Mouse (Mus musculus): ENCODE results near the gene Mss51. TPM values are rescaled to one million over a fixed set of nuclear protein-coding genes. Genes with fewer than 3 reads are reported as not detected.
A peak's percentile ranks its signal among the peaks of the same experiment; 100 is the strongest.

Gene Mss51
- 1.6 and 1.7 TPM in 2 replicates for polyA plus RNA-seq (2015; fragmentation: Nextera tagmentation; extraction: Ambion mirVana)

- ATAC-seq (ENCODE audit: insufficient number of reproducible peaks, insufficient read depth, low FRiP score, low TSS enrichment, low read depth) = no peak
- Histone ChIP-seq H3K9ac (no peak within 1 kb of the TSS), H3K4me3 (no peak within 1 kb of the TSS), H3K27me3 (no peaks in the 10 kb centered on the region), H3K27ac (no peak within 1 kb of the TSS), H3K9me3 (no peaks in the 10 kb centered on the region), H3K4me2 (no peak within 1 kb of the TSS), H3K4me1 (0 out of 2 replicates have a peak, but pooled peaks cover 3% of the 10 kb centered on the region), H3K36me3 (peaks cover 47% of the 10 kb centered on the region)
- WGBS = 70% methylated on average over 2 of the region's 2 CpGs
Observed at GRCm38 (mm10) chr14:20496603-20497002, at the start of gene Mss51. Gene Mss51, minus strand, starts transcription at chr14:20496901.

DNA sequence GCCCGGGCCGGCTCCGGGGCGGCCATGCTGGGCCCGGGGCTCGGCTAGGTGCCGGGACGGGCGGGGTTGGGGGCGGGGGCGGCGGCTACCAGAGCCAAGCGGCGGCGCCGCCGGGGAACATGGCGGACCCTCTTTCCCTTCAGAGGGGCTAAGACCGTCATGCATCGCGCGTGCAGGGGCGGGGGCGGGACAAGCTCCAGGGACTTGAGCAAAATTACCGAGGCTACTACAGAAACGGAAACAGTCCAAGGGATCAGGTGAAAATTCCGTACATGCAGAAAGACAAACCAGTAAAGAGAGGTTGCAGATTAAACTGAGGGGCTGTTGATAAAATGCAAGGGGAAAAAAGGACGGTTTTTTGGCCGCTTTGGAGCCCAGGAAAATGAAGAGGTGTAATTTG is 49.7 kb upstream of the Mss51 start, which contains the start of gene Ppp3cb:
Gene Ppp3cb (minus strand): TSS at position 159 of the 400 bp plus-strand sequence.
- peak within 1 kb of the TSS; percentile 98 for H3K27ac ChIP-seq
- peak within 1 kb of the TSS; percentile 81 for H3K4me3 ChIP-seq
- under 1% methylated on average over 26 of the region's 29 CpGs for WGBS
- peaks cover 13% of the 10 kb centered on the region for H3K4me1 ChIP-seq
- H3K36me3 ChIP-seq = peaks cover 32% of the 10 kb centered on the region
- H3K9ac ChIP-seq = peak within 1 kb of the TSS; percentile 94
- peak within 1 kb of the TSS; percentile 59 for H3K4me2 ChIP-seq
- no peaks in the 10 kb centered on the region for H3K27me3 ChIP-seq
- ATAC-seq (ENCODE audit: insufficient number of reproducible peaks, insufficient read depth, low FRiP score, low TSS enrichment, low read depth) = peak; percentile 91
- no peaks in the 10 kb centered on the region for H3K9me3 ChIP-seq

DNA sequence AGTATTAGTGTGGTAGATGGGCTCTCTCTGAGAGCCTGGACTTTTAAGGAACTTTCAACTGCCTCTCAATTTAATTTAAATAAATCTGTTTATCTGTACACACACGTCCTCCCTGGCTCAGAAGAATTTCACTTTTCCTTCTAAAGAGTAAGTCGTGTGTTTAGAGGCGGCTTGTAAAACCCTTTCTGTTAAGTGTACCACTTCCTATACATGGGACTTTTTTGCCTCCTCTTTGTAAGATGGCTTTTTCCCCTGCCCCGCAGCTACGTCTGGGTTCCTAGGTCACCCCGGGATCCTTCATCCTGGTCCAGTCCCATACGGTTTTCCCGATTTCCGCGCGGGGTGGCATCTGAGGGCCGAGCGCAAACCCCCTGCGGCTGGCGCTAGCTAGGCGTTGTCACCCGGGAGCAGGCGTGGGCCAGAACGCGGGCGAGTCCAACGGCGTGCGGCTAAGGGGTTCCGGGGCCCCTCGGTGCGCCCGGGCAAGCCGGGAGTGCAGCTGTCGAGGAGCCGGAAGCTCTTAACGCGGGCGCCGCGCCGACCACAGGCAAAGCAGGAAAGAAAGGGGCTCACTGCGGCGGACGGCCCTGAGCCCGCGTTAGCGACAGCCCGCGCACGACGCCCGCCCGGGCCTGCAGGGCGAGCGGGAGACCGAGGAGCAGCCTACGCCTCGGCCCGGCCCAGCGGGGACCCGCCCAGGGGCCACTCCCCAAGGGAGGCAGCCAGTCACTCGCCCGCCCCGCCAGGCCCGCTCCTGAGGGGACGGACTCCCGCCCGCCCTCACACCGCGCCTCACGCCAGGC is 49.0 kb upstream of the Mss51 start:
- Histone ChIP-seq H3K4me1 (peaks cover 13% of the 10 kb centered on the region), H3K4me2 (peak overlapping the region; percentile 59), H3K36me3 (peaks cover 27% of the 10 kb centered on the region), H3K9me3 (no peaks in the 10 kb centered on the region), H3K9ac (peak overlapping the region; percentile 94), H3K4me3 (peak overlapping the region; percentile 81), H3K27ac (peak overlapping the region; percentile 98), H3K27me3 (no peaks in the 10 kb centered on the region)
- ATAC-seq (ENCODE audit: insufficient number of reproducible peaks, insufficient read depth, low FRiP score, low TSS enrichment, low read depth) = peak; percentile 94
- WGBS = under 1% methylated on average over 67 of the region's 67 CpGs

- Histone ChIP-seq H3K4me2 (peak overlapping the region; percentile 59), H3K4me3 (peak overlapping the region; percentile 81), H3K27me3 (no peaks in the 10 kb centered on the region), H3K4me1 (peaks cover 13% of the 10 kb centered on the region), H3K9ac (peak overlapping the region; percentile 38; the same call in 1 of the 2 replicates), H3K36me3 (peaks cover 19% of the 10 kb centered on the region), H3K27ac (no peak overlapping the region), H3K9me3 (no peaks in the 10 kb centered on the region)
- 73% methylated on average over 7 of the region's 7 CpGs for WGBS
- ATAC-seq (ENCODE audit: insufficient number of reproducible peaks, insufficient read depth, low FRiP score, low TSS enrichment, low read depth) = no peak
Observed at GRCm38 (mm10) chr14:20544467-20545411, 48.0 kb upstream of the Mss51 start.

DNA sequence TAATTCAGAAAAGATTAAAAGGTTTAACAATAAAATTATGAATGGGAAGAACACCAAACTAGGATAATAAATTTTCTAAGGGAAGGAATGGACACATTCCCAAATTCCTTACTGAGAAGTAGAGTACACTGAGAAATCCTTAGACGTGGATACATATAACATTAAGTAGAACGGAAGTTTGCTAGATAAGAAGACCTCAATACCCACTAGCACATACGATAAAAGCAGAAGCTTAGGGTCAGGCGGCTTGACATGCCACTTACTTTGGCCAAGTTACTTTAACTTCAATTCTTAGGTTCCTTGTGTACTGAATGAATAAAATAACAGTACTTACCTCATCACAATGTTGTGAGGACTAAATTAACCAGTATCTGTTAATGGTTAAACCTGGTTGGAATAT is 32.9 kb upstream of the Mss51 start:
- H3K27ac ChIP-seq = no peak overlapping the region
- no peak for ATAC-seq (ENCODE audit: insufficient number of reproducible peaks, insufficient read depth, low FRiP score, low TSS enrichment, low read depth)

GRCm38 (mm10) chr14:20520179-20520578 is 23.5 kb upstream of the Mss51 start:
- no peak overlapping the region for H3K4me2 ChIP-seq
- H3K9me3 ChIP-seq = no peaks in the 10 kb centered on the region
- H3K4me3 ChIP-seq = no peak overlapping the region
- H3K27ac ChIP-seq = no peak overlapping the region
- no peak for ATAC-seq (ENCODE audit: insufficient number of reproducible peaks, insufficient read depth, low FRiP score, low TSS enrichment, low read depth)
- H3K36me3 ChIP-seq = peaks cover 42% of the 10 kb centered on the region
- H3K4me1 ChIP-seq = no peaks in the 10 kb centered on the region
- WGBS = 96% methylated on average over 2 of the region's 2 CpGs
- H3K9ac ChIP-seq = no peak overlapping the region
- no peaks in the 10 kb centered on the region for H3K27me3 ChIP-seq

More for the DNA sequence above, 32.9 kb upstream of the Mss51 start:
- Histone ChIP-seq H3K9ac (no peak overlapping the region), H3K9me3 (no peaks in the 10 kb centered on the region), H3K4me1 (no peaks in the 10 kb centered on the region), H3K36me3 (0 out of 2 replicates have a peak, but pooled peaks cover 2% of the 10 kb centered on the region), H3K4me3 (no peak overlapping the region), H3K4me2 (no peak overlapping the region), H3K27me3 (no peaks in the 10 kb centered on the region)
- 92% methylated on average over 4 of the region's 4 CpGs for WGBS

DNA sequence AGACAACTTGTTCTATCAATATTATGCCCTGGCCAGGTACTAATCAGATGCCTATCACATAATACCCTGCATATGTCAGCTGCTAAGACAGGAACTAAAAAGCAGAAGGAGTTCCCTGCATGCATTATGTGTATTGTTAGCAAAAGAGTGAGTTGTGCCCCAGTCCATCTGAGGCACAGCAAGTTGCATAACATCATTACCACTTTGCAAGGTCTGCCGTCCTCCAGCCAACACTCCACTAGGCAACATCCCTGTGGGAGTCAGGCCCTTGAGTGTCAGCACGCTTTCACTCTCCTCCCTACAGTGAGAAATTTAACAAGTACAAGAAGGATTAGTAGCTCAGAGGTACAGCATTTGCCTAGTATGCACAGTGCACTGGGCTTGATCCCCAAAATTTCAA is 11.7 kb upstream of the Mss51 start:
- no peaks in the 10 kb centered on the region for H3K27me3 ChIP-seq
- WGBS = 76% methylated on average over 2 of the region's 2 CpGs
- H3K36me3 ChIP-seq = peaks cover 22% of the 10 kb centered on the region
- H3K4me2 ChIP-seq = no peak overlapping the region
- H3K4me3 ChIP-seq = no peak overlapping the region
- no peak overlapping the region for H3K27ac ChIP-seq
- no peak overlapping the region for H3K9ac ChIP-seq
- no peak for ATAC-seq (ENCODE audit: insufficient number of reproducible peaks, insufficient read depth, low FRiP score, low TSS enrichment, low read depth)
- H3K4me1 ChIP-seq = no peaks in the 10 kb centered on the region
- no peaks in the 10 kb centered on the region for H3K9me3 ChIP-seq

- Histone ChIP-seq H3K27me3 (no peaks in the 10 kb centered on the region), H3K36me3 (peaks cover 33% of the 10 kb centered on the region), H3K4me2 (no peak overlapping the region), H3K9me3 (no peaks in the 10 kb centered on the region), H3K4me1 (0 out of 2 replicates have a peak, but pooled peaks cover 3% of the 10 kb centered on the region), H3K4me3 (no peak overlapping the region), H3K27ac (no peak overlapping the region), H3K9ac (no peak overlapping the region)
- WGBS = 95% methylated on average over 10 of the region's 10 CpGs
- ATAC-seq (ENCODE audit: insufficient number of reproducible peaks, insufficient read depth, low FRiP score, low TSS enrichment, low read depth) = no peak
Observed at GRCm38 (mm10) chr14:20502966-20503365, 6.3 kb upstream of the Mss51 start.

- Histone ChIP-seq H3K4me2 (no peak overlapping the region), H3K4me1 (0 out of 2 replicates have a peak, but pooled peaks cover 3% of the 10 kb centered on the region), H3K4me3 (no peak overlapping the region), H3K27ac (no peak overlapping the region), H3K9ac (no peak overlapping the region), H3K36me3 (peaks cover 45% of the 10 kb centered on the region), H3K27me3 (no peaks in the 10 kb centered on the region), H3K9me3 (no peaks in the 10 kb centered on the region)
- 41% methylated on average over 3 of the region's 3 CpGs for WGBS
- ATAC-seq (ENCODE audit: insufficient number of reproducible peaks, insufficient read depth, low FRiP score, low TSS enrichment, low read depth) = no peak
Observed at GRCm38 (mm10) chr14:20499982-20500381, 3.3 kb upstream of the Mss51 start.

- Histone ChIP-seq H3K4me3 (no peak overlapping the region), H3K9ac (no peak overlapping the region), H3K27me3 (no peaks in the 10 kb centered on the region), H3K4me1 (no peaks in the 10 kb centered on the region), H3K36me3 (peaks cover 40% of the 10 kb centered on the region), H3K27ac (no peak overlapping the region), H3K9me3 (no peaks in the 10 kb centered on the region), H3K4me2 (no peak overlapping the region)
- ATAC-seq (ENCODE audit: insufficient number of reproducible peaks, insufficient read depth, low FRiP score, low TSS enrichment, low read depth) = no peak
- WGBS = 98% methylated on average over 5 of the region's 5 CpGs
Observed at GRCm38 (mm10) chr14:20486031-20486430, 10.7 kb downstream of the Mss51 start.

- H3K9ac ChIP-seq = no peak overlapping the region
- WGBS = 87% methylated on average over 7 of the region's 7 CpGs
Observed at GRCm38 (mm10) chr14:20482051-20482751, 14.5 kb downstream of the Mss51 start.

More at GRCm38 (mm10) chr14:20482051-20482751, 14.5 kb downstream of the Mss51 start:
- peaks cover 18% of the 10 kb centered on the region for H3K4me1 ChIP-seq
- H3K4me2 ChIP-seq = no peak overlapping the region
- peaks cover 27% of the 10 kb centered on the region for H3K36me3 ChIP-seq
- H3K9me3 ChIP-seq = no peaks in the 10 kb centered on the region
- no peak overlapping the region for H3K27ac ChIP-seq
- no peak for ATAC-seq (ENCODE audit: insufficient number of reproducible peaks, insufficient read depth, low FRiP score, low TSS enrichment, low read depth)
- no peak overlapping the region for H3K4me3 ChIP-seq
- H3K27me3 ChIP-seq = no peaks in the 10 kb centered on the region

Measured in embryonic facial prominence, embryonic 13.5 days (tissue).